Mouse (Mus musculus): ENCODE data around the gene Fcrlb. TPM values are rescaled to one million over a fixed set of nuclear protein-coding genes. Genes with fewer than 3 reads are reported as not detected.
A peak's percentile ranks its signal among the peaks of the same experiment; 100 is the strongest.
"Not testable (repeated sequence)": the region's sequence is repeated elsewhere in the genome, so short reads cannot be mapped to it uniquely, and the experiment has no call there.

The Fcrlb gene
- under 1 TPM; 0.45 to 0.77 TPM for total RNA-seq (2021)
- long read RNA-seq, experiment 1, result 0 reads
- long read RNA-seq, experiment 2, result 0 reads

DNA sequence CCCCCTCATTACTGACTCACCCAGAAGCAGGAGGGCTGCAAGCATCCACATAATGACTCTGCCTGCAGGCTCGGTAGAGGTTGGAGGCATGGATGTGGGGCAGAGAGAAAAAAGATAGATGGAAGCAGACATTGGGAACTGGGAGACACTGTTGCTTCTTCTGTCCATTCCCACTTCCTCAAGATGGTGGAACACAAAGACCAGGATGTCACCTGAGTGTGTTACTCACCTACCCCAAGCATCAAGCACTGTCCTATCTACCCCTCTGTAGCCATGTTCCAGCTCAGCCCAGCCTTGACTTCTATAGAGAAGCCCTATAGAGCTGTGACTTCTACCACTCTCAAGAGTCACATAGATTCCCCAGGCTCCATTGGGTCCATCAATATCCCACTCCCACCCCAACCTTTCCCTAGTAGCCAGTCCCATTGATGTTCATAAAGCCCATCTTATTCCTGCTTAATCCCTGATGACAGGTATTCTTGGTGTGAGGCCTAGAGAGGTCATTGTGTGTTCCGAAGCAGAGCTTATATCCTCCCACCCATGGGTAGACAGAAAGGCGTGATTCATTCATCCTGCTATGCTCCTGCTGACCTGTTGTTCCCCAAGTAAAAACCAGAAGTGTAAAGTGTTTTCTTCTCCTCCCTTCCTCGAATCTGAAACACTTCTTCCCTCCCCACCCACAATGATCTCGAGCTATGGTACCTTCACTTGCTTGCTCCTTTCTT lies at the start of gene Fcrlb:
Gene Fcrlb, minus strand, starts transcription at position 51 of the 725 bp plus-strand sequence.
- DNase-seq (ENCODE audit: low spot score in 2 of 2), result no peak

DNA sequence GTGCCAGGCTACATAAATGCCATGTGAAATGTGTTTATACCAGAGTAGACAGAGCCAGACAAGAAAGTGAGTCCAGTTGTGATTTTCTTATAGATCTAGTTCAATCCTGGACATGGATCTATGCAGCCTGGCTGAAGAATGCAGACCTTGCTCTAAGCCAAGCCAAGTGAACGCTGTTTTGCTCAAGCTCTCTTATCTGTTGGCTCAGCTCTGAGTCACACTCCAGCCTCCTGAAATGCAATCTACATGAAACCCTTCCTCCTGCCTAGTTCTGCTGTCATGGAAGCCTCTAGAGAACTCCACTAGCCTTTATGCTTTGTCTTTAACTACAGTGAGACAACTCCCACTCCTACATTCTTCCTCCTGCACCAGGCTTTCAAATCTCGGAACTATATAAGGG lies 49.6 kb upstream of the Fcrlb start:
- no peak for DNase-seq (ENCODE audit: low spot score in 2 of 2)

DNA sequence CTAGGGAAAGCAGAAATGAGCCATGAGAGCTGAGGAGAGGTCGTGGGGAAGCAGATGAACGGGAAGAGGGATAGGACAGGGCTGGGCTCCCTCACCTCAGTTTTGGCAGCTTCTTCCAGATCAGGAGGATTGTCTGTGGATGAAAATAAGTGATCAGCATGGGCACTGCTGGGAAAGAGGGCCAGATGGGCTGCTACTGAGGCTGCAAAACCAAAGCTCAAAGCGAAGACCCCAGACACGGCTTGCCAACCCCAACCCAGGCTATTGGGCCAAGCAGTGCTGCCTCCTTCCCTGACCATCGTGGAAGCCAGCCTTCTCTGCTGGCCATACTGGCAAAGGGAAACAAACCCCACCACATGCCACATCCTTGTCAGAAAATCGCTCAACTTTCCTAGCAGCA lies 48.4 kb upstream of the Fcrlb start:
- DNase-seq (ENCODE audit: low spot score in 2 of 2), result no peak

DNA sequence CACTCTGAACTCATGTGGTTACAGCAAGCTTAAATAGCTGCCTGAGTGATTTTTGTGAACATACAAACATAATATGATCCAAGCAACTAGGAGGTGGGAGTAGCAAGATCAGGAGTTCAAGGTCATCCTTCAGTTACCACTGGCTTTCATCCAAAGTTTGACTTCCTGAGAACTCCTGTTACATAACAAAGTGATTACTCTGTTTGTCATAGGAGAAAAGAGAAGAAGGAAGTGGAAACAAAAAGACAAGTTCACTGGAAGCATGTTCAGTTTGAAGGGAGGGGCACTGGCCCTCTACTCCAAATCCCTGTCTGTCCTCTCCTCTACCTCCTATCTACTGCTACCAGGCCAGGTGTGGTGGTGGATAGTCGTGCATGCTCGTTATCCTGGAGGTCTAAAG lies 47.0 kb upstream of the Fcrlb start:
- DNase-seq (ENCODE audit: low spot score in 2 of 2), result no peak

DNA sequence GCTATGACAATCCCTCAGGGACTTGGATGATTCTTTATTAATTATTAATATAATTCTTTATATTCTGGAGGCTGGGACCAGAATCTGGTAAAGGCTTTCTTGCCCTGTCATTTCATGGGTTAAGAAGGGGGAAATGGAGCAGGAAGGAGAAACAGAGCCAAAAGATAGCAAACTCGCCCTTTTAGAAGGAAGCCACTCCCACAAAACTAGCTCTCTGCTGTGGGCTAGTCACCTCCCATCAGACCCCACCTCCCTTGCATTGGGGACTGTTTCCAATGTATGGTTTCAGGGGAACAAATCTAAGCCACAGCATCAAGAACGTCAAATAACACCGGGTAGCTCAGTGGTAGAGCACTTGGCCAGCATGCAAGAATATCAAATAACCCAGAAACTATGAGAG lies 45.5 kb upstream of the Fcrlb start:
- no peak for DNase-seq (ENCODE audit: low spot score in 2 of 2)

DNA sequence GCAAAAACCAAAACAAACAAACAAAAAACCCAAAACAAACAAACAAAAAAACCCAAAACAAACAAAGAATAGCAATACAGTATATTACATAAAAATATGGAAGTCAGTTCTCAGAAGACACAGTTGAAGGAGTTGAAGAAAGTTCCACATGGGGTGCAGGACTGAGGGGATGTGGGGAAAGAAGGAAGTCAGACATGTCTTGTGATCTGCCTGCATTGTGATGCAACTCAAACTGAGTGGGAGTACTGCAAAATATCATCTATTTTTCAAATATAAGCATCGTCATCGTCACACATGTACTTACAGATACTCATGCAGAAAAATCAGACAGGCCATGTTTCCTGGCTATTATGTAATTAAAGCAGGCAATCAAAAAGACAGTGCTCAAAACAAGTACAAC lies 40.5 kb upstream of the Fcrlb start:
- DNase-seq (ENCODE audit: low spot score in 2 of 2), result no peak

DNA sequence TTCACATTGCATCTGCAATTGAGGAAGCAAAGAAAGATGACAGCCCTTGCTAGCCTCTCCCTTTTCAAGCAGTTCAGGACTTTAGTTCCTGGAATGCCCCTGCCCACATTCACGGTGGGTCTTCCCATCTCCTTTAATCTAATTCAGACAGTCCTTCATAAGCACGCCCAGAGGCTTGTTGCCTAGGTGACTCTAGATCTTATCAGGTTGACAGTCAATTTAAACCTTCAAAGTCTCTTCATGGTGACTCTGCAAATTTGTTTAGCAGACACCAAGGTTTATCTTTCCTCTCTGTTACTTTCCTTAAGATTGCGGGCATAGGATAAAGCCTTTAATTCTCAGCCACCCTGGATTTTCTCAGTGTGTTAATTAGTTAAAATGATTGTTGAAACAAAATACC lies 38.0 kb upstream of the Fcrlb start:
- DNase-seq (ENCODE audit: low spot score in 2 of 2), result no peak

DNA sequence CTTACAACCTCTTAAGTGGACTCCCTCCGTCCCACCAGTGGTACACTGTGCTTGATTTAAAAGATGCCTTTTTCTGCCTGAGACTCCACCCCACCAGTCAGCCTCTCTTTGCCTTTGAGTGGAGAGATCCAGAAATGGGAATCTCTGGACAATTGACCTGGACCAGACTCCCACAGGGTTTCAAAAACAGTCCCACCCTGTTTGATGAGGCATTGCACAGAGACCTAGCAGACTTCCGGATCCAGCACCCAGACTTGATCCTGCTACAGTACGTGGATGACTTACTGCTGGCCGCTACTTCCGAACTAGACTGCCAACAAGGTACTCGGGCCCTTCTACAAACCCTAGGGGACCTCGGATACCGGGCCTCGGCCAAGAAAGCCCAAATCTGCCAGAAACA lies 32.2 kb upstream of the Fcrlb start:
- DNase-seq (ENCODE audit: low spot score in 2 of 2), result not testable (repeated sequence)

DNA sequence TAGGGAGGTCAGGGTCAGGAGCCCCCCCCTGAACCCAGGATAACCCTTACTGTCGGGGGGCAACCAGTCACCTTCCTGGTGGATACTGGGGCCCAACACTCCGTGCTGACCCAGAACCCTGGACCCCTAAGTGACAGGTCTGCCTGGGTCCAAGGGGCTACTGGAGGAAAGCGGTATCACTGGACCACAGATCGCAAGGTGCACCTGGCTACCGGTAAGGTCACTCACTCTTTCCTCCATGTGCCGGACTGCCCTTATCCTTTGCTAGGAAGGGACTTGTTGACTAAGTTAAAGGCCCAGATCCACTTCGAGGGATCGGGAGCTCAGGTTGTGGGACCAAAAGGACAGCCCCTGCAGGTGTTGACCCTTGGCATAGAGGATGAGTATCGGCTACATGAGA lies 31.4 kb upstream of the Fcrlb start:
- DNase-seq (ENCODE audit: low spot score in 2 of 2), result not testable (repeated sequence)

DNA sequence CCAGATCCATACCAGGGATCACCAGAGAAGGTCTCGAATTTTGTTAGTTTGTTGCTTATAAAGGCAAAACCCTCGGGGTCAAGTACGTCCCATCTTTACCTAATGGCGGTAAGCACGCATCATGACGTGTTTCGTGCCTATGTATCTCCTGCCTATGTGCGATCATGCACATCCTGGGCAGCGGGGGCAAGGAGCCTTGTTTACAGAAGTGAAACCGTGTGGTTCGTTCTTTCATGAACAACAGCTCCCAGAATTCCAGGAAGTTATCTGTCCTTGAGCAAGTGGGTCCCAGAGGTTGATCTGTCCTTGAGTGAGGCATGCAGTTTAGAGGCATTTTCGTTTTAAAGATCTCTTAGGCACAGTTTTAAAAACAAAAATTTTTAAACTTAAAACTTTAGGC lies 26.5 kb upstream of the Fcrlb start:
- no peak for DNase-seq (ENCODE audit: low spot score in 2 of 2)

DNA sequence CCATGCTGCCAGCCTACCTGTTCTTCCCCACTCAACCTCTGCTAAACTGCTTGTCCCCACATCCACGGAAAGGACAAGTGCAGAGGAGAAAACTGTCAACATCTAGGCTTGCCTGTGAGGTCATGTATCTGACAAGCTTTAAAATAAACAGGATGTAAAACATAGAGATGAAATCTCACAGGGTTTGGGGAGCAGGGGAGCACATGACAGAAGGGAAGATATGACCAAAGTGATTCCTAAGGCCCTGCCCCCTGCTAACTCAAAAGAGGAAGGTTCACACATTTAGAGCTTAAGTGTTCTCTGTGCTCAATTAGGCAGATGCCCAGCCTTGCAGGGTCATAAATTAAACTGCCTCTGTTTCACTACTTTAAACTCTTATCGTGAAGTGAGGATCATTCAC lies 21.6 kb upstream of the Fcrlb start:
- DNase-seq (ENCODE audit: low spot score in 2 of 2), result no peak

DNA sequence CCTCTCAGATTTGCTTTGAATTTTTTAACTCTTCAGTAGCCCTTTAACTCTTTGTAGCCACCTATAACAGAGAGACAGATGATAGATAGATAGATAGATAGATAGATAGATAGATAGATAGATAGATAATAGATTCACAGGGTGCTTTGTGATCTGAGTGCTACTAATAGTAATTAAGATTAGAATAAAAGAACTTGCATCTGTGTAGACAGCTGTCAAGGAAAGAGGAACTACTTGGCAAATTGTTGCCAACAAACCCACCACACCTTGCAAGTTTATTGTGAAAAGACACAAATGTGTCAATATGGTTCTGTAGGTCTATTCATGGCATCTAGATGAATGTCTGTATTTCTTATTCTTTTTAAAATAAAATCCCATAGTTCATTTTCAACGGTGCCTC lies 21.2 kb upstream of the Fcrlb start:
- DNase-seq (ENCODE audit: low spot score in 2 of 2), result no peak

DNA sequence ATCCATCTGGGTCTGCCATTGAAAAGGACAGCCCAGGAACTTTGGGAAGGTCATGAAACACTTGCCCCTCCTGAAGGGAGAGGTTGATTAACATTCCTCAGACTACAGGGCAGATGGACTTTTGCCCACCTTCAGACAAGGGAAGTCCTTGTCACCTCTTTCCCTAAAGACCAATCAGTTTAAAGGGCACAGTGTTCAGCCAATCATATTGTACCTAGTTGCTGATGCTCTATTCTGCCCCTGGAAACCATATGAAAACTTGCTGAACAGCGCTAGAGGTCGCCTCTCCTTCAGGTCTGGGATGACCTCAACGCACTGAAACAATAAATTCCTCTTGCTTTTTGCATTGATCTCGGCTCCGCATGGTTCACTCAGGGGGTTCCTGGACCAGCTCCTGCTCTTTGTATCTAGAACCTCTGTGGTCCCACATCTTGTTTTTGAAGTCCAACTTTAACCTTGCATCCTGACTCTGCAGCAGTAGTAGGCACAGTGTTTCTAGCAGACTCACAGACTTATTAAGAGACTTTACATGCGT lies 20.7 kb upstream of the Fcrlb start:
- no peak for DNase-seq (ENCODE audit: low spot score in 2 of 2)

DNA sequence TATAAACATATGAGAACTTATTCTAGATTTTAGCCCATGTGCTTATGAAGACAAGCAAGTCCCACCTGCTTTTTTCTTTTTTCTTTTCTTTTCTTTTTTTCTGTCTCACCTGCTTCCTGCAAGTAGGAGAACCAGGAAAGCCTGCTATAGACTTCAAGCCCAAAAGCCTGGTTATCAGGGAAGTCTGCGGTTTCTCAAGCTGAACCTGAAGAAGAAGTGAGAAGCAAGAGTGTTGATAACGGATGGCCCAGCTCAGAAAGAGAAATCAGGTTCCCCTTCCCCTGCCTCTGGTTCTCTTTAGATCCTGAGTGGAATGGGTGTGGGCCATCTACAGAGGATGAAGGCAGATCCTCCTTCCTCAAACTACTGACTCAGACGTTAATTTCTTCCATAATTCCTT lies 19.3 kb upstream of the Fcrlb start:
- DNase-seq (ENCODE audit: low spot score in 2 of 2), result no peak

DNA sequence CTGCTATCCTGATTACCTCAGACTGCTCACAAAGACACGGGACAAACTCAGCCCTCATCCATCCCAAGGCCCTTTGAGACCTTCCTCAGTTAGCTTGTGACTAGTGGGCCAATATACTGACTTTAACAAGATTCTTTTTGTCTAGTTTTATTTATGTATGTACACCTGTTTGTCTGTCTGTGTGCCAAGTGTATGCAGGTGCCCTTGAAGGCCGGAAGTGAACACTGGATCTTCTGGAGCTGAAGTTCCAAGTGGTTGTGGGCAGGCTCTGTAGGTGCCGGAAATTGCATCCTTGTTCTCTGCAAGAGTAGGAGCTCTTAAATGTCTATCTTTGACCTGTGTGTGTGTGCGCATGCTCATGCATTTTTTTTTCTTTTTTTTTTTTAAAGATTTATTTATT lies 16.5 kb upstream of the Fcrlb start:
- no peak for DNase-seq (ENCODE audit: low spot score in 2 of 2)

DNA sequence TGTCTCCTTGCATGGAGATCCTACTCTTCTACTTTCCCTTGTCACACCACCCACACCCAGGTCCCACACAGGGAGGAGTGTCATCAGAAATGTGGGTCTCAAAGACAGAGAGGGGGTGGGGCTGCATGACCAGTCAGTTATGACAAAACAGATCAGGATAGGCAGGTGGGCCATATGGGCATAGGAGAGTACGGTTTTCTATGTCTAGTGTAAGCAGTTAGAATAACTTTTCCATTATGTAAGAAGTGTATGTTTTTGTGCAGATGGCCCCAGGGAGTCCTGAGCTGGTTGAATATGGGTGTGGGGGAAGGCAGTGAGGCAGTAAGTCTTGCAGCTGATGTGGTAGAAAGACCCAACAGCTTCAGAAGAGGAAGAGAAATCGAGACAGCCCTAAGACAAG lies 15.7 kb upstream of the Fcrlb start:
- DNase-seq (ENCODE audit: low spot score in 2 of 2), result no peak

DNA sequence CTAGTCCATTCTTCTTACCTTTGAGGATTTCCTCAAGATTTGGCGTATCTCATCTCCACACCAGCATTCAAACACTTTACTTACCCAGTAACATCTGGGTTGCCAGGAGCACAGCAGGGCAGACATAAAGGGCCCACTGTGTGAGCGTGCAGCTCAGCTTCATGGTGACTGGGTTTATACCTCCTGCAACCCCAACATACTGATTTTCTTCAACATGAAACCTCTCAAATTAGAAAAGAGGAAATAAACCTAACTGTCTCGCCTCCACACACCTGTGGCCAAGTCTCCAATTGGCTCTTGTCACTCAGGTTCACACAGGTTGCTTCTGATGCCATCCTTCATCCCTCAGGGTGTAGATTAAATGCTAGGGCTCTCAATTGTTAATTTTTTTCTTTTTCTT lies 14.6 kb upstream of the Fcrlb start, which contains the start of gene Fcrla:
Gene Fcrla, minus strand, starts transcription at position 206 of the 400 bp plus-strand sequence.
- DNase-seq (ENCODE audit: low spot score in 2 of 2), result no peak

DNA sequence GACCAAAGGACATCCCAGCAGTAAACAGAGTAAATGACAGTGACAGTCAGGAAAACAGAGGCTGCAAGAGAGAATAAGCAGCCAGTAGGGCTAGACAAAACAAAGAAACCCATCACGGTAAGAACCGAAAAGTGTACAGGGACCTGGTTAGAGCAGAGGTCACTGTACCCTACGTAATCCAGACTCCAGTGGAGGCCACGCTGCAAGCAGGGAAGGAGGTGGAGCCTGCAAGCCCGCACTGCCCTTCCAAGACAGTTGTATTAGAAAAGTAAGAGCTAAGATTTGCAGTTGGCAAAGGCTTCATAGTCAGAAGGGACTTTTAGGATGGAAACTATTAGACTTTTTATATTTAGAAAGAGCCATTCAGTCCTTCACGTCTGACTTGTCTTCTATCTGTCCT lies 14.2 kb upstream of the Fcrlb start:
- DNase-seq (ENCODE audit: low spot score in 2 of 2), result no peak

DNA sequence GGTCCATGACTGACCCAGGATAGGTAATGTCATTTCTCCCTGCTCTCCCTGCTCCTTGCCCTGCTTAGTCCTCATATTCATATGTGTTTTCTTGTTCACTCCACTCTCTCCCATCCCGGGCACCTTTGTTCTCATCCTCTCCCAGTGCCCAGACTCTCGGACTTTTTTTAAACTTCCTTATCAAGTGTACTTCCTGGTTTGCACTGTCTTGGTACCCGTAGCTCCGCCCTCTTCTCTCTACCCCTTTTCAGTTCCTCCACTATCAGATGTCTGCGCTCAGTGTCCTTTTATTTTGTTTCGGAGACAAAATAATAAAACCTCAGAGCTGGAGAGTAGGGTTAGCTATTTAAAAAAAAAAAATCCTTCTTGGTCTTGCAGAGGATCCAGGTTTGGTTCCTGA lies 11.7 kb upstream of the Fcrlb start:
- no peak for DNase-seq (ENCODE audit: low spot score in 2 of 2)

DNA sequence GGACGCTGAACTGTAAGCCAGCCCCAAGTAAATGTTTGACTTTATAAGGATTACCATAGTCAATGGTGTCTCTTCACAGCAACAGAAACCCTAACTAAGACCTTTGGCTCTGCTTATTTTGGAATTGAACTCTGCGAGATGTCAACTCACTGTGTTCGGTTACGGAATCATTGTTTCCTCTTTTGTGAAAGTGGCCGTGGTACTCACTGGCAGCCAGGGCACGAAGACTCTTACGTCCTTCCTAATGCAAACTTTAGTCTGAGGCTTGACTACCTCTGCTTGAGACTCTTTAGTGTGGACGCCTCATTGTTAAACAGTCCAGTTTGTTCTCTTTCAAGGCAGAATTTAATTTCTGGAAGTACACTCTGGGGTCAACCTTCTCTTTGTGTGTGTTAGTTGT lies 6.6 kb upstream of the Fcrlb start:
- no peak for DNase-seq (ENCODE audit: low spot score in 2 of 2)

DNA sequence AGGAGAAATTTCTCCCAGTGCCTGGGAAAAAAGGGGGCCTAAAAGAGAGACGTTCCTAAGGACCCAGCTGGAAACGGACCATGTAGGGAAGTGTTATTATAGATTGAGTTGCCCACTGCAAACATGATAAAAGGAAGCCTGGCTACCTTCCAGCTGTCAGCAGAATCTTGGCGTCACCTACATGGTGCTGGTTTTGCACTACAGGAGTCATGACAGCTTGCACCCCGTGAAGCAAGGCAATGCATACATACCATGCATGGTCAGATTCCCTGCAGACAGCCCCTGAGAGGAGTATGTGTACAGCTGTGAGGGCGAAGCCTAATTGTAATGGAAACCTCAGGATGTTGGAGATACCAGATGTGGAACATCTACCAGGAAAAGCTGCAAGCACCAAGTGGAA lies 2.9 kb upstream of the Fcrlb start:
- no peak for DNase-seq (ENCODE audit: low spot score in 2 of 2)

DNA sequence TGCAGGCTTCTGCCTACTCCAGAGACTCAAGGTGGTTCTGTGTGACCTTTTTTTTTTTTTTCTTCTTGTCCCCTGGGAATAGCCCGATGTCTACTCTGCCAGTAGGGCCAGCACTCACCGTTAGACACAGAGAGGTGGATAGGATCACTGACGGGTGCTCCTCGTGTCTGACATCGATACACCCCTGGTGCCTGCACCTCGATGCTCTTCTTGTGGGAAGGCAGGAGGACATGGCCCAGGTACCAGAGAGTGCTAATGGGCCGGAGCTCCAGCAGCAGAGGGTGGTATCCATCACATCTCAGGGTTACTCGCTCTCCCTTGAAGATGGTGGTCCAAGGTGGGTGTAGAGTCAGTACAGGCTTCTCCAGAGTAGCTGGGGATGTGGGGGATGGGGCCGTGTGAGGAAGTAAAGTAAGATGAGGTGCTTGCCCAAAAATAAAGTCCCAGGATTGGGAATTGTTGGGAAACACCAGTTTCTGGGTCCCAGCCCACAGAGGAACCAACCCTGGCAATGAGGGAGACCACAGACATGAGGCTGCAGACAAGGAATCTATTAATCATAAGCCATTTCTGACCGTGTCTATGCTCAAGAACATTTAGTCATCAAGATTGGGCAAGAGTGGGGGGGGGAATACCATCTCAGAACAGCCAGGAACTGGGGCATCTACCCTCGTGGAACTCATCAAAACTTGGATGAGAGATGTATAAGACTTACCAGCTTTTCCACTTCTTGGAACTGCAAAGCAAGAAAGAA lies 657 bp downstream of the Fcrlb start:
- DNase-seq (ENCODE audit: low spot score in 2 of 2), result no peak

DNA sequence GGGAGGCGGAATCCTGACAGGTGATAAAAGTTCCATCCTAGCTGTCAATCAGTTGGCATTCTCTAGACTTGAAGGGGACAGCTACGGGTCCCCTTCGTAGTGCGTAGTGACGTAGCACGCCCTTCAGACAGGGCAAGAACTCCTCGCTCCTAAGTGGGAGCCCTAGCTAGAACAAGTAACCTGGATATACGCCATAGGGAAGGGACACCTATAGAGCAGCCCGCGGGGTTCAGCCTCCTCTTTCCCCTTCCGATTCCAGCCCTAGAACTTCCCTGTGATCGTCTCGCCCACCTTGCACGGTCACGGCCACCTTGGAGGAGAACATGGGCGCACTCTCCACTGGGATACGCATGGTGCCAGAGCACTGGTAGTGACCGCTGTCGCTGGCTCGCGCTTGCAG lies 4.4 kb downstream of the Fcrlb start:
- peak in 1 of 2 experiments; percentile 11 for DNase-seq (ENCODE audit: low spot score in 2 of 2)

Data from left cerebral cortex, adult 18-20 months (tissue).